Mouse (Mus musculus) layer of hippocampus, adult 9-11 months (tissue): Measurements from ENCODE around the gene Isg20.

ENCODE experiments used
- DNase-seq: peaks from one replicate; pipeline ENCODE4 v3.0.0; 2022

Isg20 gene

DNA sequence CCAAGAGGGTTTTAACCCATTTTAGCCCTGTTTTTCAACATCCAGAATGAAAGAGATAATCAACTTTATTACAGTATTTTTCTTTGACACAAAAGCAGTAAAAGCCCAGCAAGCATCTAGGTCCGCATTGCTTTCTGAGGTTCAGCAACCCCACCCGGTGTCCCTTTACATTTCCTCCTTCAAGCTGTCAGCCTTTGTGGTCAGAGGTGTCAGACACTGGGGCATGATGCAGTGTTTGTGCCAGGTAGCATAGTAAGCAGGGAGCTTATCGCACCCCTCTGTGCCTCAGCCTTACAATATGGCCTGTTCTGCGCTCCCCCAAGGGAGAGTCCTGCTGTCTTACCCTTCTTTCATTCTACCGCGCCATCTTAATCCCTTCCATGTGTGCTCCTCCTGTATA lies 4.2 kb upstream of the Isg20 start:
- no peak for DNase-seq

- no peak for DNase-seq
Measured at GRCm38 (mm10) chr7:78910336-78911098, 2.7 kb upstream of the Isg20 start.

DNA sequence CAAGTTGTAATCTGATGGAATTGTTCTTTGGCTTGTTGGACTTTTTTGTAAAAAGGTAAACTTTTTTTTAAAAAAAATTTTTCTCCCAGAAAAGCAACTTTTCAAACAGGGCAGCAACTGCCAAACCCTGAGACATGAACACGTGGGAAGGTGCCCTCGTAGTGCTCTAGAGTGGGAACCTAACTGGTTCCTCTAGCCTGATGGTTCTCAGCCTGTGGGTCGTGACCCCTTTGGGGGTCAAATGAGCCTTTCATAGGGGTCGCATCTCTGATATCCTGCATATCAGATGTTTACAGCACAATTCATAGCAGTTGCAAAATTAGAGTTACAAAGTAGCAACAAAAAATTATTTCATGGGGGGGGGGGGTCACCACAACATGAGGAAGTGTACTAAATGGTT lies 2.0 kb upstream of the Isg20 start:
- DNase-seq = no peak

DNA sequence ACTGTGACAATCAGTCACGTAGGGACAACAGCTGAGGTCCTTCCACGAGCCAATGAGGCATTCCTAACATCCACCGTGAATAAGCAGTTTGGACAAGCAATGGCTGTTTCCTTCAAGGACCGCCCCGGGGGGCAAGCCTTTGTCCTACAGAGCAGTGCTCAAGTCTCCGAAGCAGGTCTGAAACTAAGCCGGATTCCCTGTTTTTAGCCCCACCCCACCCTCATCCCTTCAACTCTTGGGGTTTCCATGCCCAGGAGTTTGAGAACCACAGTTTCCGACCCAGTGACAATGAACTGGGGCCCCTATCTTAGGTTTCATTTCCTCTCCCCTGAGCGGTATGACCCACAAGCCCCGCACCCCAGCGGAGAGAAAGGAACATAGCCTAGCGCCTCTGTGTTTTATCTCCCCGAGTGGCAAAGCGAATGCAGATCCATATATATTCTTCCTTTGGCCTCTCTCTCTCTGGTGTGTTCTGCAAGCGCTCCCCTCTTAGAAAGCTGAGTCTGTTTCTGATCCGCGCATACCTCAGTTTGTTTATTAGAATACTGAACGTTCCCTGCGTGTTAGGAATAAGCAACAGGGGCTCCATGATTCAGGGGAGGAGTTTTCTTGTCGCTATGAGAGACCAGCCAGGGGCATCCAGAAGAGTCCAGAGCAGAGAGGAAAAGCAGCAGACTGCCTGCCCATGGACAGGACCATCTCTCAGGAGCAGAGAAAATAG lies 811 bp upstream of the Isg20 start:
- no peak for DNase-seq

GRCm38 (mm10) chr7:78913649-78914544 lies 673 bp downstream of the Isg20 start:
- no peak for DNase-seq

- no peak for DNase-seq
Measured at GRCm38 (mm10) chr7:78914545-78914845, 1.3 kb downstream of the Isg20 start.

GRCm38 (mm10) chr7:78914896-78915510 lies 1.8 kb downstream of the Isg20 start:
- DNase-seq = no peak

DNA sequence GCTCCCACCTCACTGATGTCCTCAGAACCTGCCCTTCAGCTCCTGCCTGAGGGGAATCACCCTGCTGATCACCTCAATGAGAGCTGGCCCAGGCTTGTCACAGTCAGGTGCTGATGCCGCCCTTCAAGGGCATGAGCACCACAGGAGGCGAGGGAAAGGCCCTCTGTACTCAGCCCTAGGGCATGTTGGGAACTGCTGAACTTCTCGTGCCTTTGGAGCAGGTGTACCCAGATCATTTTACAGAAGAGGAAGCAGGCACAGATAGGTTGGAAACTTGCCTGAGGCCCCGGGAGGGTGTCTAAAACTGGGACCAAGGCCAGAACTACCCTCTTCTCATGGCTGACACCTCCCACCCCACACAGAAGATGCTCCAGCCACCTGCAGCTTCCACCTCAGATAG lies 5.5 kb downstream of the Isg20 start:
- no peak for DNase-seq

- no peak for DNase-seq
Measured at GRCm38 (mm10) chr7:78922506-78922905, 9.3 kb downstream of the Isg20 start.

- peak; percentile 27 for DNase-seq
Measured at GRCm38 (mm10) chr7:78924300-78924699, 11.1 kb downstream of the Isg20 start.

- DNase-seq = no peak
Measured at GRCm38 (mm10) chr7:78924796-78925195, 11.6 kb downstream of the Isg20 start.

- no peak for DNase-seq
Measured at GRCm38 (mm10) chr7:78925680-78926079, 12.5 kb downstream of the Isg20 start.

GRCm38 (mm10) chr7:78926156-78926555 lies 12.9 kb downstream of the Isg20 start:
- DNase-seq = no peak

DNA sequence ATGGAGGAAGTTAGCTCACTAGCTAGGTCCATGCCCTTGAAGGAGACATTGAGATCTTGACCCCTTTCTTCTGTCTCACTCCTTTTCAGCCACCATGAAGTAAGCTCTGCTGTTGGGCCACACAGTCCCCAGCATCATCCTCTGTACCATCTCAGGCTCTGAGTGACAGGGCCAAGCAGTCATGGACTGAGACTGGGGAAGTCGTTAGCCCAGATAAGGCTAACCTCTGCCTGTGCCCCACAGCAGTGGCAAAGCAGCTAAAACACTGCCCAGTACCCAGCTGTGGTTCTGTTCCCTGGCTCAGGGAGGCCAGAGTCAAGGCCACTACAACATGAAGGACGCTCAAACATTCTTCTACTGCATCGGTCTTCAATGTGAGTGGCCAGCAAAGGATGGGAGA lies 14.0 kb downstream of the Isg20 start:
- DNase-seq = no peak

DNA sequence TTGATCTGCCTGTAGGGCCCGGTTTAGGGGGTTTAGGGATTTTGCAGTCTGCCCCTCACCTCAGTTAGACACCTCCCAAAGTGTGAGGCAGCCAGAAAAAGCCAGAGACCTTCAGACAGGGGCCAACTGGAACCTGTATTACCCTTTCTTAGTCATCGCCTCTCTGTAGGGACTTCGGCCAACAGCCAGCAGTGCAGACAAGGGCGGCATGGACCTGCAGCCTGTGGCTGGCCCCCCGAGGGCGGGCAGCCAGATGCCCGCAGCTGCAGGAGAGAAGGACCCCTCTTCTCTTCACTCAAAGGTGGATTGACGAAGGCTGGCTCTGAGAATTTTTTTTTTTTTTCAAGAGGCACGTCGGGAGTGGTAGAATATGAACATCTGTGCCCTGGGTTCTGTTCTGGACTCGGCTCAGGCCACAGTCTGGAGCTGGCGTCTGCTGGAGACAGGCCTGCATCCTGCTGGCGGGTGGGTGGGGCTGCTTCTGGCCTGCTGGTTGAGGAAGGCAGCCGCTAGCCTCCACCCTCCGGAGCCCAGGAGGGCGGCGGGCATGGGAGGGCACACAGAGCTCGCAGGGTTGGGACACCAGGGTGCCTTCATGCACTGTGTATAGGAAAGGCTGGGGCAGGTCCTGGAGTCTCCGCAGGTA lies 25.9 kb downstream of the Isg20 start:
- DNase-seq = no peak

DNA sequence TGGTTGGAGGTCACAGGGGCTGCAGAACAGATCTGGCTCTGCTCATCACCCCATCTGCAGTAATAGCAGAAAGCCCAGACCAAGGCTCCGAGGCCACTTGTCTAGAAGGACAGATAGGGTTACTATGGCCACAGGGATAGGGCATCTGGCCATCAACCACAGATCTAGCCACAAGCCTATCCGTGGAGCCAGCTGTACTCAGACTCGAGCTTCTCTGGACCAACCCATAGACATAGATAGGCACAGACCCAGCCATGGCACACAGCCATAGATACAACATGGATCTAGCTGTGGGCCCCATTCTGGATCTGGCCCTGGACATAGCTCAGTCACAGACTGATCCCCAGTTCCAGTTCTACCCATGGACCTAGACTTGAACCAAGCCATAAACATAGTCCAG lies 27.7 kb downstream of the Isg20 start:
- DNase-seq = no peak

GRCm38 (mm10) chr7:78942544-78942943 lies 29.3 kb downstream of the Isg20 start:
- DNase-seq = no peak

- no peak for DNase-seq
Measured at GRCm38 (mm10) chr7:78953886-78954572, 40.8 kb downstream of the Isg20 start.

DNA sequence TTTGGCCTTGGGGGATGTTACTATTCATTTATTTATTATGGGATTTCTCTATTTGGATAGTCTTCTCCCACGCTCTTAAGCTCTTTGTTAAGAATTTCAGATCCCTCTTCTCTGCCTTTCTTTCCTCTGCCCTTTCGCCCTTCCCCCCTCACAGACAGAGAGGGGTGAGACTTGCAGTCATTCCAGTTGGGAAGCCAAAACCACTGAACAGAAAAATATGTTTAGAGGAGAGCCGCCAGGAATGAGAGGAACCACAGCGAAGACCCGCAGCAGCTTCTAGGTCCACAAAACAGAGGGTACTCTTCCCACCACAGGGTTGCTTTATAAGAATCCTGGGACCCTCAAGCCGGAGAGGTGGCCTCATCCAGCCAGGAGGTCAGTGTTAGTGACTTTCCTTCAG lies 41.4 kb downstream of the Isg20 start:
- no peak for DNase-seq

- peak; percentile 25 for DNase-seq
Measured at GRCm38 (mm10) chr7:78955086-78955485, 41.9 kb downstream of the Isg20 start.

GRCm38 (mm10) chr7:78958499-78959073 lies 45.4 kb downstream of the Isg20 start:
- DNase-seq = no peak

DNA sequence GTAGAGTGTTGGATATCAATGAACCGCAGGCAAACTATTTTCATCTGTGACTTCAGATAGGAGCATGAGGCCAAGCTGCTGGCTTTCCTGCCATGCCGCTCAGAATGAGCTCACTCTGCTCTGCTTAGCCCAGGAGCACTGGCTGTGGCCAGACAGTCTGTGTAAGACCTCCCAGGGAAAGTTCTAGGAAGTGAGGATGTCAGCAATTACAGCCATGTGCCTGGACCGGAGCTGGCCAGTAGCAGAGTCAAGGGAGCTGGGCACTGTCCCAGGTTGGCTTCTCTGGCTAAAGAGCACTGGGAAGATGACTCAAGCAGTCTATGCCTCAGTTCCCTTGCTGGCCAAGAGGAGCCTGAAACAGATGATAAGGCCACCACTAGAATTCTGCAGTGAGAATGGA lies 50.7 kb downstream of the Isg20 start:
- no peak for DNase-seq
